Mouse (Mus musculus): ENCODE results near the gene Sirpb1a.

DNA sequence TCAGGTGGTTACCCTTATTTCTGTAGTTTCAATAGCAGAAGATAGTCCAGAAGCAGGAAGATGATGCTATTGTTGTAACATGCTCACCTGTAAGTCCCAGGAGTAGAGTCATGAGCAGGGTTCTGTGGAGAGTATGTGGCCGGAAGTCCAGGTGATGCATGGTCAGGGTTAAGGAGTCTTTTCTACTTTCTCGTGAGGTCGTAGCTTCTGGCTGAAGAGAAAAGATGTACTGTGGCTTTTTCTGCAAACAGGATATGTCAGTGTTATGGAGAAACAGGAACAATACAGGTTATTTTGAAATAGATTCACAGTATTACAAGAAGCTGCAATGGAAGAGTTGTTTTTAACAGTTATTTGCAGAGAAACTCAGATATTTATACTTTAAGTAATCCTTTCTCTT, 94.3 kb downstream of the Sirpb1a start, which contains the start of gene Gm9733:
- TF ChIP-seq CTCF (conservative IDR thresholded peaks at IDR 0.05; ENCODE audit: low read length) (no peak), NANOG (IDR thresholded peaks at IDR 0.05; ENCODE audit: borderline replicate concordance, low read length) (no peak), POU5F1 (IDR thresholded peaks at IDR 0.05; ENCODE audit: borderline replicate concordance, low read length) (no peak)
